Mouse (Mus musculus): ENCODE measurements around the gene Olfr770. TPM values are rescaled to one million over a fixed set of nuclear protein-coding genes. Genes with fewer than 3 reads are reported as not detected.

Olfr770 gene
- polyA plus RNA-seq (2012; rRNA removed) = not detected in 2 replicates

DNA sequence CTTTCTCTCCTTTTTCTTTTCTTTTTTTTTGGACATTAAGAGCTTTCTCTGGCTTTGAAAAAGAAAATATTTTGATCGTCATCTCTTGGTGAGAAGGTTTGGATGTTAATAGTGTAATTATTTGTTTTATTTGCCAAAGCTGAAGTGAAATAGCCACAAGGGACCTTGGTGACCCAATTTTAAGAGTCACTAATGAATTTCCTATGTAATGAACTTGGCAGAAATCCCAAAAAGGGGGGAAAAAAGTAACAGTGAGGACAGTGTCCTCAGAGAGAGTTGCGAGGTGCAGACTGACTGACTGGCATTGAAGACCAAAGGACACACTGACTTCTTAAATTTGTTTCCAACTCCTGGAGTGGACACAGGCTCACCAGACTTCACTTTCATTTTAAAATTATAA lies at the start of gene Olfr770:
Gene Olfr770, minus strand, starts transcription at position 101 of the 400 bp plus-strand sequence.

DNA sequence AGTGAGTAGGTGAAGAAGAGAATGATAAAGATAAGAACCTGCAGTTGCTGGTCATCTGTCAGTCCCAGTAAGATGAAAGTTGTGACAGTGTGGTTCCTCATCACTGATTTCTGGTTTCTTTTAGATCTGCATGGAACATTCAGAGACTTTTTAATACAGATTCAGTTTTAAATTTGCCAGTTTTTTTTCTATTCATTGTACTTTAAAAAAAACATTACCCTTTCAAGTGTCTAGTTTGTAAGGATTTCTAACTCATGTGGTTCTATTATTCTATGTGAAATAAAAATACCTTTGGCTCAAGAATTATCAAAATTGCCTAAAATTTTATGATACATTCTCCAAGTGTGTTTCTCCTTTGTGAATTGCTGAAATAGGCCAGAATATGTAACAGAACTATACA lies 48.5 kb upstream of the Olfr770 start, which contains the start of gene Olfr773:
Gene Olfr773, minus strand, starts transcription at position 101 of the 400 bp plus-strand sequence.

DNA sequence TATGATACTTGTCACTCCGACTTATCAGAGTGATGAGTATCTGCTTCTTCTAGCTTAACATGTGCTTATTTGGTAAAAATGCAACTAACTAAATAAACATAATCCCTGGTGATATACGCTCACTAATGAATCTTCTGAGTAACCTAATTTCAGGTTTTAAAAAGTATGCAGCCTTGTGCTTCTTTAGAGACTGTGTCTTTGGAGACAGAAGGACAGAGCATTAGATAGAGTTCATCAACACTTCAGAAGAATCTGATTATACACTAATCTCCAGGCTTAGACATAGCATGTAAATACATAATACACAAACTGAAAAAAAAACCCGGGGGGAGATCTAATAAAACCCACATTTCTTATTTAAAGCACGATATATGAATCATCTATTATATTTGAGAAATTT lies 39.0 kb upstream of the Olfr770 start, which contains the start of gene Olfr772:
Gene Olfr772, minus strand, starts transcription at position 101 of the 400 bp plus-strand sequence.

DNA sequence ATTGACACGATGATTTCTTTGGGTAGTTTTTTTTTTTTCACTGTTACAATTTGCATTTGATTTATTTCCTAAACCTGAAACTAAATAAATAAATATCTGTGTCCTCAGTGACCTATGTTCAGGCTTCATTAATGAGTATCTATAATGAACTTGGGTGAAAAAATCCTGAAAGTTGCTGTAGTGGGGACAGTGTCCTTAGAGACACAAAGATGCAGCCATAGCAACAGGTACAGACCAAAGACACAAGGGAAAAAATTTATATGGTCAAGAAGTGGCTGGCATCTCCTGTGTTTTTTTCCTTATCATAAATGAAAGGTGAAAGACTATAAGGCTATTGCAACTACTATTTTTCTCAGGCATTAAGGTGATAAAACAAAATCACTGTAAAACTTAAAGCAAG lies 25.9 kb upstream of the Olfr770 start, which contains the start of gene Olfr771:
Gene Olfr771, minus strand, starts transcription at position 101 of the 400 bp plus-strand sequence.

DNA sequence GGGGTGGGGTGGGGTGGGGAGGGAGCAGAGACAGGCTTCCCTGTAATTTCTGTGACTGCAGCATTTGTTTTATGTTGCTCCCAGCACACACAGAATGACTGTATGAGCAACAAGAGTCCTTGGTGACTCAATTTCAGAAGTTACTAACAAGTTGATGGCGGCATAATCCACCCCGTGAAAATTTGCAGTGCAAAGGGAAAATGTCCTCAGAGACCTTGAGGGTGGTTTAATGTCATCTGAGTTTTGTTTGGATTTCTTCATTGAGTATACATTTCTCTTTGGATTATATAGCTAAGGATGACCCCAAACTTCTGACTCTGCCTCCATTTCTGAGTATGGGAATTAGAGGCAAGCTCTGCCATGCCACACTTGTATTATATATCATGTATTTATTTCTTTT lies 21.0 kb downstream of the Olfr770 start, which contains the start of gene Olfr769:
Gene Olfr769, minus strand, starts transcription at position 101 of the 400 bp plus-strand sequence.

DNA sequence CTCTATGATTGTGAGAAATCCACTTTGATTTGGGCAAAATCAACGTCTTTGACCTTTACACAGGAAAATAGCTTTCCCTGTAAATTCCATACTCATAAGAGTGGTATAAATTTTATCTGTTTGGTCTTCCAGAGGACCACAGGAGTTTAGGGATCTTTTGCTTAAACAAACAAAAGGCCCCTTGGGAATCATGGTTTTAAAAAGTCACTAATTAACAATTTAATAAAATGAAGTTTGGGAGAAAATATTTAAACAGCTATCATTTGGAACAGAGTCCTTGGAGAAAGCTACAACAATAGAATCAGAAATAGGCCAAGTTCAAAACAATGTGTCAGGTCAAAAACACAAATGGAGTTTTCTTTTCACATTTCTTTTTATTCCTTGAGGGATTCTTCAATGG lies 39.5 kb downstream of the Olfr770 start, which contains the start of gene Olfr768:
Gene Olfr768, minus strand, starts transcription at position 101 of the 400 bp plus-strand sequence.

DNA sequence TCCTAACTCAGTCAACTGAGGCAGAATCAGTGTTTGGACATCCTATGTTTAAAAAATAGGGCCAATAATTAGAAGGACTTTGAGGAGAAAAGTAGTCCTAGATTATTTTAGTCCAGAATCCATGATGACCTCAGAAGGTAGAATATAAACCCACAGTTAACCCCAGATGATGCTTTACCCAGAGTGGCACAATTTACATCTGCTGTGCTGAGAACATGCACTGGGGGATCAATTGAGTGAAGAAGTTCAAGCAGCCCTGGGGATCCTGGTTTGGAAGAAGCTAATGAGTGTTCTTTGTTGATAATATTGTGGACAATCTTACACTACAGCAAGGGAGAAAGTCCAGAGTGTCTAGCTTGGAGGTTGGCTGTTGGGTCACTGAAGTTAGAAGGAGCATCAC lies 56.0 kb downstream of the Olfr770 start, which contains the start of gene Olfr767:
Gene Olfr767, minus strand, starts transcription at position 101 of the 400 bp plus-strand sequence.

Other genes starting within 250 kb of the Olfr770 start
- gene Gdf11, start 247.3 kb downstream of the Olfr770 start, polyA plus RNA-seq (2012; rRNA removed) = 0.09 and 0.11 TPM in 2 replicates
- gene Cd63, start 238.0 kb downstream of the Olfr770 start, polyA plus RNA-seq (2012; rRNA removed) = 56.7 and 68.3 TPM in 2 replicates
- gene Rdh5, start 216.1 kb downstream of the Olfr770 start, polyA plus RNA-seq (2012; rRNA removed) = 23.6 and 27.6 TPM in 2 replicates
- 126 and 132 TPM in 2 replicates for gene Bloc1s1, start 215.0 kb downstream of the Olfr770 start, polyA plus RNA-seq (2012; rRNA removed)
- 0.36 and 0.44 TPM in 2 replicates for gene Itga7, start 205.2 kb downstream of the Olfr770 start, polyA plus RNA-seq (2012; rRNA removed)
- gene Mettl7b, start 178.0 kb downstream of the Olfr770 start, polyA plus RNA-seq (2012; rRNA removed) = 0.27 and 0.96 TPM in 2 replicates
- not detected in 2 replicates for gene Olfr9, start 149.6 kb downstream of the Olfr770 start, polyA plus RNA-seq (2012; rRNA removed)
- not detected in 2 replicates for gene Olfr763, start 128.2 kb downstream of the Olfr770 start, polyA plus RNA-seq (2012; rRNA removed)
- gene Olfr764-ps1, start 99.1 kb downstream of the Olfr770 start, polyA plus RNA-seq (2012; rRNA removed) = not detected in 2 replicates
- not detected in 2 replicates for gene Olfr765, start 89.0 kb downstream of the Olfr770 start, polyA plus RNA-seq (2012; rRNA removed)
- not detected in 2 replicates for gene Olfr766-ps1, start 70.0 kb downstream of the Olfr770 start, polyA plus RNA-seq (2012; rRNA removed)
- not detected in 2 replicates for gene Olfr767, start 56.1 kb downstream of the Olfr770 start, polyA plus RNA-seq (2012; rRNA removed)
- not detected in 2 replicates for gene Olfr768, start 39.6 kb downstream of the Olfr770 start, polyA plus RNA-seq (2012; rRNA removed)
- gene Olfr769, start 21.1 kb downstream of the Olfr770 start, polyA plus RNA-seq (2012; rRNA removed) = not detected in 2 replicates
- gene Olfr771, start 25.8 kb upstream of the Olfr770 start, polyA plus RNA-seq (2012; rRNA removed) = not detected in 2 replicates
- gene Olfr772, start 38.9 kb upstream of the Olfr770 start, polyA plus RNA-seq (2012; rRNA removed) = not detected in 2 replicates
- gene Olfr773, start 48.4 kb upstream of the Olfr770 start, polyA plus RNA-seq (2012; rRNA removed) = not detected in 2 replicates
- not detected in 2 replicates for gene Olfr774, start 97.2 kb upstream of the Olfr770 start, polyA plus RNA-seq (2012; rRNA removed)
- not detected in 2 replicates for gene Olfr775, start 109.4 kb upstream of the Olfr770 start, polyA plus RNA-seq (2012; rRNA removed)
- gene Olfr776, start 120.1 kb upstream of the Olfr770 start, polyA plus RNA-seq (2012; rRNA removed) = not detected in 2 replicates
- gene Olfr777, start 132.5 kb upstream of the Olfr770 start, polyA plus RNA-seq (2012; rRNA removed) = not detected in 2 replicates
- gene Olfr780, start 179.1 kb upstream of the Olfr770 start, polyA plus RNA-seq (2012; rRNA removed) = not detected in 2 replicates
- not detected in 2 replicates for gene Olfr781, start 189.9 kb upstream of the Olfr770 start, polyA plus RNA-seq (2012; rRNA removed)
- not detected in 2 replicates for gene Olfr782, start 209.9 kb upstream of the Olfr770 start, polyA plus RNA-seq (2012; rRNA removed)
- gene Olfr784, start 245.1 kb upstream of the Olfr770 start, polyA plus RNA-seq (2012; rRNA removed) = 0.02 TPM in 1 of 2 replicates, not detected in the other